Mouse (Mus musculus): ENCODE measurements around the gene Tmem165. TPM values are rescaled to one million over a fixed set of nuclear protein-coding genes. Genes with fewer than 3 reads are reported as not detected.

The Tmem165 gene
- polyA plus RNA-seq, 1 experiment from 2014 or later = 56.3 TPM

DNA sequence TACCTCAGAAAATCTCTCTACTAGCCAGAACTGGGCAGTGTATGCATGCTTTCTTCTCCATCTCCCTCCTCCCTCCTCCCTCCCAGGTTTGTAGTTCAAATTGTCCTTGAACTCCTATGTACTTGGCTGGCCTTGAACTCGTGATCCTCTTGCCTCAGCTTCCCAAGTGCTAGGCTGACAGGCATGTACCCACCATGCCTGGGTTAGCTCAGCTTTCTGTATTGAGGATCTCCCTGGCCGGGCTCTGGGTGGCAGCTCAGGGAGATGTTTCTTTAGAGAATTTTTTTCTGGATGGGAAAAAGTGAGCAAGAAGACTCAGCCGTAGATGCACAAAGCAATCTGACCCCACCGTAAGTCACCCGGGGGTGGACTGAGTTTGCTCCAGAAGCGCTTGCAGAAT lies 30.7 kb upstream of the Tmem165 start:
- 92% methylated on average over 6 of the region's 6 CpGs for WGBS
- H3K36me3 ChIP-seq = peaks cover 55% of the 10 kb centered on the region
- H3K9me3 ChIP-seq = no peaks in the 10 kb centered on the region
- H3K9ac ChIP-seq = no peak overlapping the region
- H3K27me3 ChIP-seq = no peaks in the 10 kb centered on the region
- no peak overlapping the region for H3K4me3 ChIP-seq
- H3K4me2 ChIP-seq = no peak overlapping the region
- no peak overlapping the region for H3K27ac ChIP-seq
- ATAC-seq (ENCODE audit: low FRiP score) = no peak
- H3K4me1 ChIP-seq (replicated peaks) = no peaks in the 10 kb centered on the region

DNA sequence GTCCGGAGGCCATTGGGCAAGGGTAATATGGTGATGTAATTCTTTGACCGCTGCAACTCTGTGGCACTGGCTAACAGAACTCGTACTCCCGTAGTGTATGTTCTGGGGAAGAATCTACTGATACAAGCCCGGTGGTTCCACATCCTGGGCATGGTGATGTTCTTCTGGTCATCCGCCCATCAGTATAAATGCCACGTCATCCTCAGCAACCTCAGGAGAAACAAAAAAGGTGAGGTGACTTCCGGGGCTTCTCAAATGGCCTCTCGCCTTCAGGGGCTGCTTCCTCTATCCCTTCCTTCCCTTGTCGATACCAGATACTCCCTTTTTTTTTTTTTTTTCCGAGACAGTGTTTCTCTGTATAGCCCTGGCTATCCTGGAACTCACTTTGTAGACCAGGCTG lies 30.2 kb upstream of the Tmem165 start:
- no peaks in the 10 kb centered on the region for H3K4me1 ChIP-seq (replicated peaks)
- peaks cover 55% of the 10 kb centered on the region for H3K36me3 ChIP-seq
- no peak overlapping the region for H3K9ac ChIP-seq
- WGBS = 94% methylated on average over 11 of the region's 11 CpGs
- no peak overlapping the region for H3K4me2 ChIP-seq
- no peak overlapping the region for H3K27ac ChIP-seq
- no peak overlapping the region for H3K4me3 ChIP-seq
- no peak for ATAC-seq (ENCODE audit: low FRiP score)
- no peaks in the 10 kb centered on the region for H3K9me3 ChIP-seq
- H3K27me3 ChIP-seq = no peaks in the 10 kb centered on the region

DNA sequence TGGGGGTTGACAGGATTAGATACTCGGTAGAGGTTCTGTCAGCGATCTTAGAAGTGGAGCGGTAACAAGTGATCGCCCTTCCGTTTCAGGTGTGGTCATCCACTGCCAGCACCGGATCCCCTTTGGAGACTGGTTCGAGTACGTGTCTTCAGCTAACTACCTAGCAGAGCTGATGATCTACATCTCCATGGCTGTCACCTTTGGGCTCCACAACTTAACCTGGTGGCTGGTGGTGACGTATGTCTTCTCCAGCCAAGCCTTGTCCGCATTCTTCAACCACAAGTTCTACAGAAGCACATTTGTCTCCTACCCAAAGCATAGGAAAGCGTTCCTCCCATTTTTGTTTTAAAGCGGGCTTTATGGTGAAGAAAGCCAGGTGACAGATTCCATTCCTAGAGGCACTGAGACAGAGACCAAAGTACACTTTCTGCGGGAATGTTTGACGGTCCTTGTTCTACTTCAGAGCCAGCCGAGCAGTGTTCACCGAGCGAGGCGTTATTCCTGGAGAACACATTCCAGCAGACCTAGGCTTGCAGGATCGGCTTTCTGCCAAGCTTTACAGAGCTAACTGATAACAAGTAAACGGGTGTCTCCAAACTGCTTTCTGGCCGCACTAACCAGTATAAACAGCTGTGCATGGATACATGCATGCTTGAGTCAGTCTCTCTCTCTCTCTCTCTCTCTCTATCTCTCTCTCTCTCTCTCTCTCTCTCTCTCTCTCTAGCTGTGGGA lies 29.1 kb upstream of the Tmem165 start:
- no peak overlapping the region for H3K27ac ChIP-seq
- H3K4me2 ChIP-seq = no peak overlapping the region

DNA sequence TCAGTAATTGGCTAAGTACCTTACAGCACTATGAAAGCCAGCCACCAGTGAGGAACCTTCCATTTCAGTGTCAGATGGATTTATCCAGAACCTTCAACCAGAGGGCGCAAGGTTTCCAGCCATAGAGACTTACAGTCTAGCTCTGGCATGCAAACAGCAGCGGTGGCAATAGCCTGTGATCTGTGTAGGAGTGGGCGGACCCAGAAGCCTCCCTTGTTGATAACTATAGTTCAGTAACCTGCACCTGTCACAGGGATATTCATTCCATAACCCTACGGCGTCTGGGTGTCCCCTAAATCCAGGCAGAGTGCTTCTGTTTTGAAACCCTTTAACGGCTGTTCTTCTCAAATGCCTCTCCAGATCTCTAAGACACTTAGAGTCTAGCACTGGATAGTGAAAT lies 24.1 kb upstream of the Tmem165 start:
- Histone ChIP-seq H3K4me3 (no peak overlapping the region), H3K4me2 (no peak overlapping the region), H3K27me3 (no peaks in the 10 kb centered on the region), H3K27ac (no peak overlapping the region), H3K4me1 (replicated peaks) (no peaks in the 10 kb centered on the region), H3K36me3 (peaks cover 18% of the 10 kb centered on the region), H3K9ac (no peak overlapping the region), H3K9me3 (no peaks in the 10 kb centered on the region)
- no peak for ATAC-seq (ENCODE audit: low FRiP score)
- WGBS = 90% methylated on average over 6 of the region's 6 CpGs

More for the DNA sequence above, 29.1 kb upstream of the Tmem165 start:
- WGBS = 95% methylated on average over 21 of the region's 21 CpGs
- no peak for ATAC-seq (ENCODE audit: low FRiP score)
- no peak overlapping the region for H3K9ac ChIP-seq
- H3K9me3 ChIP-seq = no peaks in the 10 kb centered on the region
- H3K27me3 ChIP-seq = no peaks in the 10 kb centered on the region
- no peaks in the 10 kb centered on the region for H3K4me1 ChIP-seq (replicated peaks)
- no peak overlapping the region for H3K4me3 ChIP-seq
- peaks cover 51% of the 10 kb centered on the region for H3K36me3 ChIP-seq

DNA sequence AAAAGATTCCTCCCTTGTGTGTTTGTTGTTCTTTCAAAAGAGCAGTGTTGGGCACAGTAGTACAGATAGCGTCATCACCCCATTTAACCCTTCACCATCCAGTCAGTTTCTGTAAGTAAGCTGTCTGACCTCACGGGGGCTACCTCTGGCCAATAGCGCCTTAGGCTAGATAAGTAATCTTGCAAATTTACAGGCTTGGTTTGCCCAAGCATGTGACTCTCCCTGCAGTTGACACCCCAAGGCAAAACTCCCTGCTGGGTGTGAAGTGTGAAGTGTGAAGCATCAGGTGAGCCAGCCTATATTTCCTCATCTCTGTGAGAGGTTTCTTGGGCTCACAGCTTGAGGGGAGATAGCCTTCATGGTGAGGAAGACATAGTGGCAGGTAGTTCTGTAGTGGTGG lies 23.6 kb upstream of the Tmem165 start:
- WGBS = 78% methylated on average over 3 of the region's 3 CpGs
- ATAC-seq (ENCODE audit: low FRiP score) = no peak
- H3K4me2 ChIP-seq = no peak overlapping the region
- H3K4me3 ChIP-seq = no peak overlapping the region
- H3K9me3 ChIP-seq = no peaks in the 10 kb centered on the region
- H3K27ac ChIP-seq = no peak overlapping the region
- peaks cover 13% of the 10 kb centered on the region for H3K36me3 ChIP-seq
- H3K9ac ChIP-seq = no peak overlapping the region
- no peaks in the 10 kb centered on the region for H3K4me1 ChIP-seq (replicated peaks)
- no peaks in the 10 kb centered on the region for H3K27me3 ChIP-seq

DNA sequence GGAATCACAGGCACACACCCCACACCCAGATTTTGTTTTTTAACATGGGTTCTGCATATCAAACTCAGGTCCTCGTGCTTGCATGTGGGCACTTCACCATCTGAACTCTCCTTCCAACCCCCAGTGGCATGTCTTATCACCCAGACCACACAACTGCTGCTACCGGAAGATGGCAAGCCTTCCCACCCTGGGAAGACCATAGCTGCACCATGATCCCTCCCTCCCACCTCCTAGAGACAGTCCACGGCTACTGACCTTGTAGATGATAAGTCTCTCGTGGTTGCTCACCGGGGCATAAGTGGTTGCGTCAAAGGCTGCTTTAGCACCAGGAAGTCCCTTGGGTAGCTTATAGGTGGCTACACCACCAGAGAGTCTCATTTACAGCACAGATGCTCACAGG lies 22.2 kb upstream of the Tmem165 start:
- WGBS = 87% methylated on average over 6 of the region's 6 CpGs
- no peak overlapping the region for H3K4me3 ChIP-seq
- ATAC-seq (ENCODE audit: low FRiP score) = no peak
- H3K27ac ChIP-seq = no peak overlapping the region
- no peak overlapping the region for H3K4me2 ChIP-seq
- no peaks in the 10 kb centered on the region for H3K4me1 ChIP-seq (replicated peaks)
- H3K27me3 ChIP-seq = no peaks in the 10 kb centered on the region
- H3K36me3 ChIP-seq = no peaks in the 10 kb centered on the region
- no peak overlapping the region for H3K9ac ChIP-seq
- H3K9me3 ChIP-seq = no peaks in the 10 kb centered on the region

DNA sequence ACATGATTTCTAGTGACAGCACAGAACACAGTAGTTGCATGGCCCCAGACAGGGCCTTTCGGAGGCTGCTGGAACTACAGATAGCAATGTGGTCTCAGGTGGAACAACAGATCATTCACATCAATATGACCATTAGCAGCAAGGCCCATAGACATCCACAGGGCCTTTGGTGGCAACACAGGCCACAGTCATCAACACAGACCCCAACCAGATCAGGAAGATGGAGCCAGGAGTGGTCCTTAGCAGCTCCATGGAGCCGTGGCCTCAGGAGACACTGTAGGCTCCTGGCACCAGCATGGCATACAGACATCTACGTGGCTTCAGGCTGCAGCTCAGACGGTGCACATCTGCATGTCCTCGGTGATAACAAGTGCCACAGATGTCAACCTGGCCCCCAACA lies 20.8 kb upstream of the Tmem165 start:
- no peak overlapping the region for H3K9ac ChIP-seq
- WGBS = 92% methylated on average over 5 of the region's 5 CpGs

DNA sequence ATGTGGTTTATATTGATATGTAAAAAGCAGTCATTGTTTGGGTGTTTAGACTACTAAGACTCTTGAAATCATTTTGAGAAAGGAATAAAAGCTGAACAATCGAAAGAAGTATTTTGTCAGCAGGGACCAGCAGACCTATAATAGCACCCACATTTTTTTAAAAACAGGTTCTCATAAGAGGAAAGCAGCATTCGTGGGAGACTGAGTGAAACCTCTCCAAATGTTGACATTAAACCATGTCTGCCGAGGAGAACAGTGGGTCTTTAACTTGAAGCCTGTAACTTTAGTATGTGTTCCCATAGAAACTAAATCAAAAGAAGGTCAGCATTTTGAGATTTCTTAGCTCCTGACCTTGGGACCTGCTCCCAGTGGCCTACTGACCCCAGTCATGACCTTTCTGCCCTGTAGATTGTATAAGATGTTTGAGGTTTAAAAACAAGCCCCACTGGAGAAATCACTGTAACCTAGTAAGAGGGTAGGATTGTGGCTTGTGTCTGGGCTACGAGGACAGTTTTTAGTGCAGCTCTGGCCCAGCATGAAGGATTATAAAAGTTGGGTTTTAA lies 19.8 kb upstream of the Tmem165 start:
- Histone ChIP-seq H3K9ac (no peak overlapping the region), H3K9me3 (no peaks in the 10 kb centered on the region; the same call in 1 of the 2 replicates), H3K27ac (no peak overlapping the region), H3K4me1 (replicated peaks) (no peaks in the 10 kb centered on the region), H3K27me3 (no peaks in the 10 kb centered on the region), H3K4me3 (no peak overlapping the region), H3K4me2 (no peak overlapping the region), H3K36me3 (no peaks in the 10 kb centered on the region)
- ATAC-seq (ENCODE audit: low FRiP score) = no peak
- 47% methylated on average over 4 of the region's 4 CpGs for WGBS

More for the DNA sequence above, 20.8 kb upstream of the Tmem165 start:
- H3K27me3 ChIP-seq = no peaks in the 10 kb centered on the region
- ATAC-seq (ENCODE audit: low FRiP score) = no peak
- no peak overlapping the region for H3K4me3 ChIP-seq
- H3K27ac ChIP-seq = no peak overlapping the region
- H3K4me2 ChIP-seq = no peak overlapping the region
- no peaks in the 10 kb centered on the region; the same call in 1 of the 2 replicates for H3K9me3 ChIP-seq
- no peaks in the 10 kb centered on the region for H3K4me1 ChIP-seq (replicated peaks)
- no peaks in the 10 kb centered on the region for H3K36me3 ChIP-seq

DNA sequence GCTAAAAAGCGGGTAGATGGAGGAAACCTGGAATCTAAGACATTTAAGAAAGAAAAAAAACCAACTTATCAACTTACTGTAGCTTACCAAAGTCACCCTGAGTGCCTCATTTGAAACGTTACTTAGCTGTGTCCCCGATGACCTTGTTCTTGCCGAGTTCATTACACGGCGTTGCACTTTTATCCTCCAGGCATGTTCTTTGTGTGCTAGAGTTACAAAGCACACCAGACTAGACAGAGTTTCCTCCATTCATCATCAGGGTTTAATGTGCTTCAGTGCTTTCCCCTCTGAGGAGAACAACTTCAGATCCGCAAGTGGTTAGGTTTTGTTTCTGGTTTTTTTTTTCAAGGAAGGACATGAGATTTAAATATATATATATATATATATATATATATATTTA lies 18.9 kb upstream of the Tmem165 start:
- 59% methylated on average over 7 of the region's 7 CpGs for WGBS
- H3K9me3 ChIP-seq = no peaks in the 10 kb centered on the region; the same call in 1 of the 2 replicates
- H3K36me3 ChIP-seq = no peaks in the 10 kb centered on the region
- H3K4me2 ChIP-seq = no peak overlapping the region
- H3K4me1 ChIP-seq (replicated peaks) = no peaks in the 10 kb centered on the region
- H3K27ac ChIP-seq = no peak overlapping the region
- no peak overlapping the region for H3K4me3 ChIP-seq
- no peak overlapping the region for H3K9ac ChIP-seq
- ATAC-seq (ENCODE audit: low FRiP score) = no peak
- H3K27me3 ChIP-seq = no peaks in the 10 kb centered on the region

DNA sequence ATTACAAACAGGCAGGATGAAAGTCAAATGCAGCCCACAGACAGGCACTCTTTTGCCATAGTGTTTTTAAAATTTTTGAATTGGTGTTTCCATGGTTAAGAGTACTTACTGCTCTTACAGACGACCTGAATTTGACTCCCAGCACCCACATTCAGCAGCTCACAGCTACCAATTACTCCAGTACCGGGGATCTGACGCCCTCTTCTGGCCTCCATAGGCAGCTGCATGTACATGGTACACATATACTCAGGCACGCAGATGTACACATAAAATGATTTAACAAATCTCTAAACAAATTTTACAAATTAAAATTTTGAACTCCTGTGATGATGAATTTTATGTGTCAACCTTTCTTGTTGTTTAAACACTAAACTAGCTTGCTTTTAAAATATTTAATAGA lies 13.2 kb upstream of the Tmem165 start:
- ATAC-seq (ENCODE audit: low FRiP score) = no peak
- Histone ChIP-seq H3K27ac (no peak overlapping the region), H3K36me3 (no peaks in the 10 kb centered on the region), H3K4me1 (replicated peaks) (no peaks in the 10 kb centered on the region), H3K4me3 (no peak overlapping the region), H3K9ac (no peak overlapping the region), H3K27me3 (no peaks in the 10 kb centered on the region), H3K4me2 (no peak overlapping the region), H3K9me3 (no peaks in the 10 kb centered on the region; the same call in 1 of the 2 replicates)
- 79% methylated on average over 4 of the region's 4 CpGs for WGBS

DNA sequence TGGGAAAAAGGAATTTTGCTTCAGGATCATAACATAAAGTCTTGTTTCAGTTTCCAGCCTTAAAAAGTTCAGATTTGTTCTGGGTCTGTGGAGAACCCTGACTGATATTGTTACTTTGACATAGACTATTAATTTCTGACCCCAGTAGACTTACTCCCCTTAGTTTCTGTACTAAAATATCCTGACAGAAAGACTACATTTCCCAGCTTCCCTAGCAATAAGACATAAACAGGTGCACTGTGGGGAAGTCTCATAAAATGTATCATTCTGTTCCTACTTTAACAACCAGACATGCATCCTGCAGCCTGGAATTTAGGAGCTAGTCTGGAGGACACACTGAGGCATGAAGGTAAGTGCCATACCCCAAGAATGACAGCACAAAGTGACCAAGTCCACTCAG lies 12.6 kb upstream of the Tmem165 start:
- Histone ChIP-seq H3K27ac (no peak overlapping the region), H3K9me3 (no peaks in the 10 kb centered on the region; the same call in 1 of the 2 replicates), H3K36me3 (no peaks in the 10 kb centered on the region), H3K4me3 (no peak overlapping the region), H3K4me1 (replicated peaks) (no peaks in the 10 kb centered on the region), H3K27me3 (no peaks in the 10 kb centered on the region), H3K9ac (no peak overlapping the region), H3K4me2 (no peak overlapping the region)
- no peak for ATAC-seq (ENCODE audit: low FRiP score)

DNA sequence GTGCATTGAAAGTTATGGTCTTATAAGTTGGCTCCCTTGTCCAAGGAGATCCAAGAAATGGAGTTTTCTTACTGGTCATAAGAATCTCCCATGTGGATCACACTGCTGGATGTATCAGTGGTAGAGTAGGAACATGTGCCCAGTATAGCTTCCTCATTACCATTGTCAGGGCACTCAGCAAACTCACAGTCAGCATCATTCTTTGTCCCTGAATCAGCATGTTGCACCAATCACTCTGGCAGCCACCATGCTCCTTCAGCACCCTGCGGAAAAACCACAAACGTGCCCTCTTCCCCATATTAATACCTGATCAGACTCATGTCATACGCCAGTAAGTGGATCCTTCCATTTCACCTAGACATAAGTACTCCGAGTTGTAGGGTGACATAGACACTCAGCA lies 8.6 kb upstream of the Tmem165 start:
- H3K27ac ChIP-seq = no peak overlapping the region
- no peaks in the 10 kb centered on the region for H3K9me3 ChIP-seq
- no peaks in the 10 kb centered on the region for H3K4me1 ChIP-seq (replicated peaks)
- WGBS = 85% methylated on average over 4 of the region's 4 CpGs
- no peak overlapping the region for H3K9ac ChIP-seq
- no peak overlapping the region for H3K4me2 ChIP-seq
- ATAC-seq (ENCODE audit: low FRiP score) = no peak
- H3K27me3 ChIP-seq = no peaks in the 10 kb centered on the region
- no peak overlapping the region for H3K4me3 ChIP-seq
- no peaks in the 10 kb centered on the region for H3K36me3 ChIP-seq

DNA sequence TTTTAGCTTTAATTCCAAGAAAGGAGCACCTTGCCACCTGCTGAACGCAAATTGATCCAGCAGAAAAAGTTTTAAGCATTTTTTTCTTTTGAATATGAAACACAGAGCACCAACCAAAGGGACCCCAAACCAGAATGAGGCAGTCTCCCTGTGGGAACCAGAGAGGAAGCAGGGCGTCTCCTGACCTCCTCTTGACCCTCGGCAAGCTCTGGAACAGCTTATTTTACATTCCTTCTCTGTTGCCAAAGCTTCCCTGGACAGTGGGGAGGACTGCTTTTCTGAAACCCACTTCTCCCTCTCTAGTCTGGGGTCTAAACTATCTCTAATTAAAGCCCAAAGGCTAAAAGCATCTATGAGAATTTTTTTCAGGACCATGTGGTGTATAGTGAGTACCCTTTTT lies 7.3 kb upstream of the Tmem165 start:
- no peak overlapping the region for H3K4me3 ChIP-seq
- H3K4me2 ChIP-seq = no peak overlapping the region
- H3K4me1 ChIP-seq (replicated peaks) = no peaks in the 10 kb centered on the region
- WGBS = 43% methylated on average over 3 of the region's 3 CpGs
- H3K36me3 ChIP-seq = no peaks in the 10 kb centered on the region
- no peak overlapping the region for H3K9ac ChIP-seq
- H3K9me3 ChIP-seq = no peaks in the 10 kb centered on the region
- no peaks in the 10 kb centered on the region for H3K27me3 ChIP-seq
- H3K27ac ChIP-seq = no peak overlapping the region
- no peak for ATAC-seq (ENCODE audit: low FRiP score)

All from hindbrain, embryonic 13.5 days (tissue).